Mouse (Mus musculus) olfactory bulb, adult 2 months (tissue): ENCODE measurements around the gene Cabp2. TPM values are rescaled to one million over a fixed set of nuclear protein-coding genes. Genes with fewer than 3 reads are reported as not detected.
A peak's percentile ranks its signal among the peaks of the same experiment; 100 is the strongest.
"Not testable (repeated sequence)": the region's sequence is repeated elsewhere in the genome, so short reads cannot be mapped to it uniquely, and the experiment has no call there.

ENCODE experiments used
- H3K27ac ChIP-seq: fragments of 200-500 bp; 2 replicates; pipeline ENCODE4 v1.5.1; 2012; ENCODE audit warnings: low read depth, low read length; ENCODE audit not compliant: insufficient read depth
- H3K4me1 ChIP-seq: fragments of 200-500 bp; 2 replicates; pipeline ENCODE4 v1.6.1; 2012; ENCODE audit warnings: low read length; ENCODE audit not compliant: control insufficient read depth, insufficient read depth
- H3K4me3 ChIP-seq: fragments of 200-500 bp; 2 replicates; pipeline ENCODE4 v1.5.1; 2012; ENCODE audit warnings: mild to moderate bottlenecking, low read depth, low read length, moderate library complexity; ENCODE audit not compliant: insufficient read depth
- CTCF ChIP-seq: fragments of 200-500 bp; IDR thresholded peaks from 2 replicates; pipeline ENCODE4 v1.5.1; 2012; ENCODE audit warnings: low read depth, mild to moderate bottlenecking, low read length, moderate library complexity; ENCODE audit not compliant: insufficient read depth
- POLR2A ChIP-seq: fragments of 200-500 bp; IDR thresholded peaks from 2 replicates; pipeline ENCODE4 v1.6.1; 2012; ENCODE audit warnings: mild to moderate bottlenecking, low read depth, low read length, moderate library complexity; ENCODE audit not compliant: insufficient read depth
- WGBS: fragments of 180-500 bp; shearing (Covaris S2); methylation state at CpG from one replicate; pipeline ENCODE4 v1.1.7; 2018; 5-methylcytosine and 5-hydroxymethylcytosine counted together
- polyA plus RNA-seq: library from polyadenylated mRNA; stranded (reverse); fragments of >200 nt; gene quantifications from 2 replicates; pipeline ENCODE4 v1.2.4, GENCODE M21; 2012; ENCODE audit warnings: low replicate concordance; ENCODE audit not compliant: missing spikeins, insufficient read depth, insufficient read length

Gene Cabp2
- polyA plus RNA-seq, 1 experiment = not detected

- peak within 1 kb of the TSS; percentile 77 for H3K4me3 ChIP-seq
- H3K27ac ChIP-seq = peak within 1 kb of the TSS; percentile 68
- peak; percentile 70; the same call in 1 of the 2 replicates for TF ChIP-seq POLR2A
- peak; percentile 6; the same call in 1 of the 2 replicates for TF ChIP-seq CTCF
- H3K4me1 ChIP-seq = peaks cover 12% of the 10 kb centered on the region
- under 1% methylated on average over 64 of the region's 64 CpGs for whole genome bisulfite sequencing
Observed at GRCm38 (mm10) chr19:4125741-4126696, 44.6 kb downstream of the Cabp2 start, which contains the start of gene Aip. Gene Aip, minus strand, starts transcription at chr19:4125858.

- peaks cover 12% of the 10 kb centered on the region for H3K4me1 ChIP-seq
- TF ChIP-seq POLR2A = no peak
- TF ChIP-seq CTCF = no peak
- 58% methylated on average over 7 of the region's 7 CpGs for WGBS
- H3K27ac ChIP-seq = no peak overlapping the region
- peak overlapping the region; percentile 77 for H3K4me3 ChIP-seq
Observed at GRCm38 (mm10) chr19:4126759-4127495, 45.5 kb downstream of the Cabp2 start.

- Histone ChIP-seq H3K4me1 (peaks cover 12% of the 10 kb centered on the region), H3K27ac (no peak overlapping the region), H3K4me3 (no peak overlapping the region)
- TF ChIP-seq CTCF = no peak
- no peak for TF ChIP-seq POLR2A
- 91% methylated on average over 7 of the region's 7 CpGs for WGBS
Observed at GRCm38 (mm10) chr19:4129462-4129861, 48.1 kb downstream of the Cabp2 start.

GRCm38 (mm10) chr19:4130106-4130505, 48.7 kb downstream of the Cabp2 start:
- WGBS = 93% methylated on average over 4 of the region's 4 CpGs
- Histone ChIP-seq H3K4me3 (no peak overlapping the region), H3K27ac (no peak overlapping the region), H3K4me1 (peaks cover 12% of the 10 kb centered on the region)
- TF ChIP-seq POLR2A (no peak), CTCF (no peak)

- 86% methylated on average over 5 of the region's 5 CpGs for WGBS
- no peak overlapping the region for H3K27ac ChIP-seq
- TF ChIP-seq POLR2A (no peak), CTCF (no peak)
- no peak overlapping the region for H3K4me3 ChIP-seq
- peaks cover 12% of the 10 kb centered on the region for H3K4me1 ChIP-seq
Observed at GRCm38 (mm10) chr19:4131075-4131474, 49.7 kb downstream of the Cabp2 start.

- WGBS = 69% methylated on average over 2 of the region's 2 CpGs
- Histone ChIP-seq H3K4me1 (peaks cover 10% of the 10 kb centered on the region), H3K27ac (no peak overlapping the region), H3K4me3 (no peak overlapping the region)
- no peak for TF ChIP-seq CTCF
Observed at GRCm38 (mm10) chr19:4131768-4132167, 50.4 kb downstream of the Cabp2 start.

- no peak overlapping the region for H3K27ac ChIP-seq
- TF ChIP-seq POLR2A (no peak), CTCF (no peak)
- WGBS = 84% methylated on average over 4 of the region's 4 CpGs
- H3K4me3 ChIP-seq = no peak overlapping the region
- H3K4me1 ChIP-seq = peaks cover 2% of the 10 kb centered on the region; the same call in 1 of the 2 replicates
Observed at GRCm38 (mm10) chr19:4134354-4134753, 53.0 kb downstream of the Cabp2 start.

- 88% methylated on average over 6 of the region's 6 CpGs for WGBS
- H3K4me3 ChIP-seq, H3K27ac ChIP-seq, H3K4me1 ChIP-seq: not testable (repeated sequence)
Observed at GRCm38 (mm10) chr19:4135229-4135962, 54.0 kb downstream of the Cabp2 start.

- H3K4me3 ChIP-seq, H3K4me1 ChIP-seq, H3K27ac ChIP-seq: not testable (repeated sequence)
- 26% methylated on average over 8 of the region's 8 CpGs for WGBS
Observed at GRCm38 (mm10) chr19:4135963-4136345, 54.6 kb downstream of the Cabp2 start.
